Mouse (Mus musculus) B cell, adult 67 days (primary cell): ENCODE data around the gene Blnk. TPM values are rescaled to one million over a fixed set of nuclear protein-coding genes. Genes with fewer than 3 reads are reported as not detected.

ENCODE experiments used
- total RNA-seq, 2 experiments: library from RNA; stranded (reverse); gene quantifications; 4 replicates each; pipeline ENCODE4 v1.2.4; 2023

Gene Blnk
- total RNA-seq, result 100 to 1,000 TPM; 421 to 430 TPM

GRCm38 (mm10) chr19:40994057-40994585 lies at the start of gene Blnk:
Gene Blnk, minus strand, starts transcription at chr19:40994535.

GRCm38 (mm10) chr19:41029219-41029618 lies 34.9 kb upstream of the Blnk start, which contains the start of gene Dntt:
Gene Dntt, plus strand, starts transcription at chr19:41029275.

GRCm38 (mm10) chr19:40894519-40895392 lies 99.6 kb downstream of the Blnk start, which contains the start of gene Zfp518a:
Gene Zfp518a, plus strand, starts transcription at chr19:40894705.

Other genes starting within 250 kb of the Blnk start
- gene Cc2d2b, start 245.8 kb downstream of the Blnk start, total RNA-seq, result 1 to 10 TPM in 1 of 2 experiments, under 1 TPM in 1; 0.70 to 2.2 TPM
- gene Ccnj, start 163.3 kb downstream of the Blnk start, total RNA-seq, result 10 to 100 TPM; 27.4 to 29.8 TPM
- gene Zfp518a, start 99.8 kb downstream of the Blnk start, total RNA-seq, result 10 to 100 TPM; 22.9 to 25.6 TPM
- gene Dntt, start 34.7 kb upstream of the Blnk start, total RNA-seq, result not detected
- gene Opalin, start 82.6 kb upstream of the Blnk start, total RNA-seq, result not detected
- gene Tll2, start 212.3 kb upstream of the Blnk start, total RNA-seq, result under 1 TPM; 0.12 to 0.32 TPM